24 mouse cellular contexts compared by ENCODE assay signal in the genomic region with DNA sequence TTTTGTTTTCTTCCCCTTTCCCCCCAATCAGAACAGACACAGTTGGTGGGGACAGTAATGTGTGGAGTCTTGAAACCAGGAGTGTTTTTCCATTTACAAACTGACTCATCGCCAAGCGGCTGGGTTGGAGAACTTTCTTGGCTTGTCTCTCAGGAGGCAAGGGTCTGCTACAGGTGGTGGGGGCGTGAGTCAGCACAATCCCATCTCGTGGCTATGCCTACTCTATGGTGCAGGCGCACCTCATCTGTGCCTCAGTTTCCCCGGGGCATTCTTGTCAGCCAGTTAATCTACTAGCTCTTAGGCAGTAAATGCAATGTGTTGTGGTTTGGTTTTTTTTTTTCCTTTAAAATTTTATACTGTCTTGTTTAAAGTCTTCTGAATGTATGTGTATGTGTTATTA. TPM values are rescaled to one million over a fixed set of nuclear protein-coding genes. Genes with fewer than 3 reads are reported as not detected.
DNase-seq lines count a peak whose midpoint lies in the region; ATAC-seq and TF ChIP-seq lines count a peak whose summit lies in the region.
"Had no signal": no experiment of that assay in that cellular context is flagged by ENCODE, and none has a peak within 500 bp of the region (broad histone marks: within the 10 kb centered on the region; RNA-seq: fewer than 3 reads in every experiment).

No protein-coding gene starts in this region.

- H3K36me3 ChIP-seq in kidney, embryonic 14.5 days (ENCODE audit: control insufficient read depth, insufficient read depth, low read length), result peaks cover 44% of the 10 kb centered on the region
- H3K36me3 ChIP-seq in liver, embryonic 15.5 days (replicated peaks), result peaks cover 32% of the 10 kb centered on the region
- peaks cover 45% of the 10 kb centered on the region for H3K36me3 ChIP-seq in liver, embryonic 12.5 days
- peaks cover 10% of the 10 kb centered on the region; the same call in 1 of the 2 replicates for H3K36me3 ChIP-seq in stomach, postnatal 0 days (ENCODE audit: control insufficient read depth, insufficient read depth, low read length)

- H3K9me3 ChIP-seq in kidney, embryonic 14.5 days (ENCODE audit: control insufficient read depth, low read length), result no peaks in the 10 kb centered on the region
- H3K9me3 ChIP-seq in liver, embryonic 15.5 days (replicated peaks), result no peaks in the 10 kb centered on the region
- no peaks in the 10 kb centered on the region for H3K9me3 ChIP-seq in liver, embryonic 12.5 days (replicated peaks)
- H3K9me3 ChIP-seq in stomach, postnatal 0 days (ENCODE audit: control insufficient read depth, low read length), result no peaks in the 10 kb centered on the region
- H3K9me3 ChIP-seq: forebrain, embryonic 10.5 days; heart, embryonic 13.5 days; hindbrain, embryonic 12.5 days; limb, embryonic 13.5 days; midbrain, embryonic 10.5 days had no signal

- H3K4me2 ChIP-seq in kidney, embryonic 14.5 days (replicated peaks; ENCODE audit: low read depth, low read length), result no peak overlapping the region
- H3K4me2 ChIP-seq in liver, embryonic 15.5 days, result no peak overlapping the region
- H3K4me2 ChIP-seq in liver, embryonic 12.5 days, result no peak overlapping the region
- no peak overlapping the region for H3K4me2 ChIP-seq in stomach, postnatal 0 days (replicated peaks; ENCODE audit: low read depth)
- H3K4me2 ChIP-seq: heart, embryonic 13.5 days; hindbrain, embryonic 12.5 days; limb, embryonic 13.5 days had no signal

- H3K27me3 ChIP-seq in kidney, embryonic 14.5 days (ENCODE audit: control insufficient read depth, insufficient read depth, low read length), result no peaks in the 10 kb centered on the region
- peaks cover 14% of the 10 kb centered on the region for H3K27me3 ChIP-seq in liver, embryonic 15.5 days
- H3K27me3 ChIP-seq in liver, embryonic 12.5 days (replicated peaks), result peaks cover 20% of the 10 kb centered on the region
- no peaks in the 10 kb centered on the region for H3K27me3 ChIP-seq in stomach, postnatal 0 days (ENCODE audit: control insufficient read depth, insufficient read depth, low read length)
- H3K27me3 ChIP-seq: hindbrain, embryonic 12.5 days; limb, embryonic 13.5 days had no signal

- no peak overlapping the region for H3K27ac ChIP-seq in kidney, embryonic 14.5 days (ENCODE audit: low read depth, low read length)
- 0 out of 2 replicates have a peak overlapping the region, but pooled peaks have one; percentile 19 for H3K27ac ChIP-seq in liver, embryonic 15.5 days (replicated peaks)
- no peak overlapping the region for H3K27ac ChIP-seq in liver, embryonic 12.5 days
- H3K27ac ChIP-seq in stomach, postnatal 0 days (replicated peaks), result peak overlapping the region; percentile 49; the same call in 1 of the 2 replicates
- H3K27ac ChIP-seq: forebrain, embryonic 10.5 days; heart, adult 2 months; heart, embryonic 13.5 days; hindbrain, embryonic 12.5 days; limb, embryonic 13.5 days; midbrain, embryonic 10.5 days had no signal

- ATAC-seq in kidney, embryonic 14.5 days (ENCODE audit: low FRiP score, low TSS enrichment), result no peak
- ATAC-seq in liver, embryonic 15.5 days (ENCODE audit: insufficient read depth), result no peak
- ATAC-seq in liver, embryonic 12.5 days, result no peak
- ATAC-seq in stomach, postnatal 0 days (ENCODE audit: low FRiP score, low TSS enrichment), result no peak
- ATAC-seq: activated CD4-positive, CD25-positive, alpha-beta regulatory T cell, adult 4 months; CD4-positive, CD25-positive, alpha-beta regulatory T cell, adult 4 months; forebrain, embryonic 16.5 days had no signal

- H3K4me1 ChIP-seq in kidney, embryonic 14.5 days (ENCODE audit: control insufficient read depth, insufficient read depth, low read length), result peaks cover 2% of the 10 kb centered on the region
- H3K4me1 ChIP-seq in liver, embryonic 15.5 days (replicated peaks), result peaks cover 23% of the 10 kb centered on the region
- H3K4me1 ChIP-seq in liver, embryonic 12.5 days, result peaks cover 22% of the 10 kb centered on the region
- no peaks in the 10 kb centered on the region for H3K4me1 ChIP-seq in stomach, postnatal 0 days (replicated peaks; ENCODE audit: control insufficient read depth, insufficient read depth)
- H3K4me1 ChIP-seq: hindbrain, embryonic 12.5 days had no signal

- peak; percentile 17 for DNase-seq in kidney, adult 11 months
- DNase-seq in NIH3T3 (ENCODE audit: low read depth), result peak; percentile 39
- DNase-seq in stomach, postnatal 0 days (ENCODE audit: low spot score), result no peak
- DNase-seq in natural killer cell, adult 2 months (ENCODE audit: low spot score in 2 of 2), result no peak
- DNase-seq: adrenal gland, adult 8-10 months; cerebellum, adult 18-20 months; cerebellum, postnatal 14 days; gastrocnemius, postnatal 25 days; heart, adult 2 months; lung, adult 18-20 months; lung, postnatal 10 days; spleen, adult 18-20 months; thymus, postnatal 36 days had no signal

- 92% methylated on average over 6 of the region's 6 CpGs for WGBS in kidney, embryonic 14.5 days
- 80% methylated on average over 6 of the region's 6 CpGs for WGBS in liver, embryonic 15.5 days (ENCODE audit: insufficient replicate concordance)
- WGBS in liver, embryonic 12.5 days (ENCODE audit: insufficient replicate concordance), result 80% methylated on average over 6 of the region's 6 CpGs
- WGBS in stomach, postnatal 0 days, result 86% methylated on average over 6 of the region's 6 CpGs

- no peak overlapping the region for H3K9ac ChIP-seq in kidney, embryonic 14.5 days (ENCODE audit: low read depth, low read length)
- H3K9ac ChIP-seq in liver, embryonic 15.5 days, result no peak overlapping the region
- no peak overlapping the region for H3K9ac ChIP-seq in liver, embryonic 12.5 days
- H3K9ac ChIP-seq in stomach, postnatal 0 days (ENCODE audit: low read length), result no peak overlapping the region
- H3K9ac ChIP-seq: heart, embryonic 13.5 days; hindbrain, embryonic 12.5 days; limb, embryonic 13.5 days had no signal

- TF ChIP-seq EP300 in stomach, postnatal 0 days (optimal IDR thresholded peaks at IDR 0.05), result no peak

- TF ChIP-seq CTCF in stomach, postnatal 0 days (IDR thresholded peaks at IDR 0.05; ENCODE audit: low read depth), result no peak

- H3K4me3 ChIP-seq in kidney, embryonic 14.5 days (ENCODE audit: low read length), result no peak overlapping the region
- H3K4me3 ChIP-seq in liver, embryonic 15.5 days (replicated peaks), result no peak overlapping the region
- H3K4me3 ChIP-seq in liver, embryonic 12.5 days, result no peak overlapping the region
- H3K4me3 ChIP-seq in stomach, postnatal 0 days (ENCODE audit: low read depth, low read length), result no peak overlapping the region
- H3K4me3 ChIP-seq: forebrain, embryonic 10.5 days; heart, adult 2 months; heart, embryonic 13.5 days; hindbrain, embryonic 12.5 days; limb, embryonic 13.5 days; midbrain, embryonic 10.5 days had no signal

RNA-seq across cellular contexts. Expression of gene Sema4g, which starts 5.5 kb away (rescaled TPM):
- 7.0 and 7.2 TPM in 2 replicates for polyA plus RNA-seq in kidney, embryonic 14.5 days (2014; fragmentation: Nextera tagmentation; extraction: Ambion mirVana)
- 4.4 and 5.6 TPM in 2 replicates for polyA plus RNA-seq in liver, embryonic 15.5 days (2015; fragmentation: Nextera tagmentation; extraction: Ambion mirVana)
- polyA plus RNA-seq in liver, embryonic 12.5 days (2016; fragmentation: Nextera tagmentation; extraction: Ambion mirVana), result 2.4 TPM in 2 replicates
- 1.4 and 1.8 TPM in 2 replicates for polyA plus RNA-seq in stomach, postnatal 0 days (2015; fragmentation: Nextera tagmentation; extraction: Ambion mirVana)

RNA-seq across cellular contexts. Expression of gene Twnk, which starts 22.1 kb away (rescaled TPM):
- 19.6 and 19.9 TPM in 2 replicates for polyA plus RNA-seq in kidney, embryonic 14.5 days (2014; fragmentation: Nextera tagmentation; extraction: Ambion mirVana)
- polyA plus RNA-seq in liver, embryonic 15.5 days (2015; fragmentation: Nextera tagmentation; extraction: Ambion mirVana), result 10.4 and 13.4 TPM in 2 replicates
- polyA plus RNA-seq in liver, embryonic 12.5 days (2016; fragmentation: Nextera tagmentation; extraction: Ambion mirVana), result 18.5 and 20.9 TPM in 2 replicates
- 7.9 and 8.5 TPM in 2 replicates for polyA plus RNA-seq in stomach, postnatal 0 days (2015; fragmentation: Nextera tagmentation; extraction: Ambion mirVana)

RNA-seq across cellular contexts. Expression of gene Mrpl43, which starts 22.9 kb away (rescaled TPM):
- polyA plus RNA-seq in kidney, embryonic 14.5 days (2014; fragmentation: Nextera tagmentation; extraction: Ambion mirVana), result 69.9 and 83.2 TPM in 2 replicates
- 27.4 and 28.8 TPM in 2 replicates for polyA plus RNA-seq in liver, embryonic 15.5 days (2015; fragmentation: Nextera tagmentation; extraction: Ambion mirVana)
- polyA plus RNA-seq in liver, embryonic 12.5 days (2016; fragmentation: Nextera tagmentation; extraction: Ambion mirVana), result 45.8 and 47.6 TPM in 2 replicates
- 67.2 and 67.3 TPM in 2 replicates for polyA plus RNA-seq in stomach, postnatal 0 days (2015; fragmentation: Nextera tagmentation; extraction: Ambion mirVana)

RNA-seq across cellular contexts. Expression of gene Lzts2, which starts 30.8 kb away (rescaled TPM):
- 59.1 and 68.2 TPM in 2 replicates for polyA plus RNA-seq in kidney, embryonic 14.5 days (2014; fragmentation: Nextera tagmentation; extraction: Ambion mirVana)
- 6.8 and 7.7 TPM in 2 replicates for polyA plus RNA-seq in liver, embryonic 15.5 days (2015; fragmentation: Nextera tagmentation; extraction: Ambion mirVana)
- polyA plus RNA-seq in liver, embryonic 12.5 days (2016; fragmentation: Nextera tagmentation; extraction: Ambion mirVana), result 18.3 and 19.6 TPM in 2 replicates
- polyA plus RNA-seq in stomach, postnatal 0 days (2015; fragmentation: Nextera tagmentation; extraction: Ambion mirVana), result 40.1 and 45.0 TPM in 2 replicates

RNA-seq across cellular contexts. Expression of gene Slf2, which starts 52.4 kb away (rescaled TPM):
- polyA plus RNA-seq in kidney, embryonic 14.5 days (2014; fragmentation: Nextera tagmentation; extraction: Ambion mirVana), result 35.6 and 60.0 TPM in 2 replicates
- 10.9 and 11.2 TPM in 2 replicates for polyA plus RNA-seq in liver, embryonic 15.5 days (2015; fragmentation: Nextera tagmentation; extraction: Ambion mirVana)
- polyA plus RNA-seq in liver, embryonic 12.5 days (2016; fragmentation: Nextera tagmentation; extraction: Ambion mirVana), result 25.8 and 27.2 TPM in 2 replicates
- polyA plus RNA-seq in stomach, postnatal 0 days (2015; fragmentation: Nextera tagmentation; extraction: Ambion mirVana), result 9.3 and 9.8 TPM in 2 replicates

Comparison
In these comparisons a context has a peak if more than half of its experiments do, and no peak if none do; other contexts are left out.
1. H3K27ac ChIP-seq: peak in liver, embryonic 15.5 days (single experiment) and stomach, postnatal 0 days (single experiment); none in kidney, embryonic 14.5 days (single experiment) and liver, embryonic 12.5 days (single experiment).
2. DNase-seq: peak in kidney, adult 11 months (single experiment) and NIH3T3 (single experiment); none in stomach, postnatal 0 days (single experiment) and natural killer cell, adult 2 months (0 of 2).